Mouse (Mus musculus): ENCODE results near the gene Atp7b. TPM values are rescaled to one million over a fixed set of nuclear protein-coding genes. Genes with fewer than 3 reads are reported as not detected.

The Atp7b gene
- polyA plus RNA-seq (2012): 3.3 and 3.8 TPM in 2 replicates

GRCm38 (mm10) chr8:22059821-22060445 is at the start of gene Atp7b:
TSS of gene Atp7b (minus strand) at chr8:22060305.

GRCm38 (mm10) chr8:22060446-22060889 is 363 bp upstream of the Atp7b start, which contains the start of gene Alg11:
TSS of gene Alg11 (plus strand) at chr8:22060721.

GRCm38 (mm10) chr8:21969475-21969874 is 90.6 kb downstream of the Atp7b start, which contains the start of gene Ccdc70:
TSS of gene Ccdc70 (plus strand) at chr8:21969775.

GRCm38 (mm10) chr8:21958414-21958813 is 101.7 kb downstream of the Atp7b start, which contains the start of gene Fam90a1a:
TSS of gene Fam90a1a (plus strand) at chr8:21958714.

GRCm38 (mm10) chr8:21946462-21946861 is 113.6 kb downstream of the Atp7b start, which contains the start of gene Defb13:
TSS of gene Defb13 (plus strand) at chr8:21946762.

Other genes starting within 250 kb of the Atp7b start
- not detected in 2 replicates for gene Defb50, start 236.8 kb downstream of the Atp7b start, polyA plus RNA-seq (2012)
- not detected in 2 replicates for gene Defb2, start 220.4 kb downstream of the Atp7b start, polyA plus RNA-seq (2012)
- not detected in 2 replicates for gene Defb10, start 201.4 kb downstream of the Atp7b start, polyA plus RNA-seq (2012)
- gene Defb9, start 174.9 kb downstream of the Atp7b start, polyA plus RNA-seq (2012): not detected in 2 replicates
- not detected in 2 replicates for gene Defb11, start 153.9 kb downstream of the Atp7b start, polyA plus RNA-seq (2012)
- not detected in 2 replicates for gene Defb15, start 127.6 kb downstream of the Atp7b start, polyA plus RNA-seq (2012)
- not detected in 2 replicates for gene Defb35, start 122.0 kb downstream of the Atp7b start, polyA plus RNA-seq (2012)
- gene Defb13, start 113.5 kb downstream of the Atp7b start, polyA plus RNA-seq (2012): not detected in 2 replicates
- not detected in 2 replicates for gene Fam90a1a, start 101.6 kb downstream of the Atp7b start, polyA plus RNA-seq (2012)
- gene Ccdc70, start 90.5 kb downstream of the Atp7b start, polyA plus RNA-seq (2012): not detected in 2 replicates
- gene Alg11, start 416 bp upstream of the Atp7b start, polyA plus RNA-seq (2012): 0.33 and 0.53 TPM in 2 replicates
- gene Nek5, start 64.7 kb upstream of the Atp7b start, polyA plus RNA-seq (2012): not detected in 2 replicates
- 1.2 and 1.5 TPM in 2 replicates for gene Nek3, start 106.1 kb upstream of the Atp7b start, polyA plus RNA-seq (2012)
- gene Ckap2, start 125.5 kb upstream of the Atp7b start, polyA plus RNA-seq (2012): 6.6 and 8.3 TPM in 2 replicates
- 13.1 and 14.8 TPM in 2 replicates for gene Vps36, start 132.5 kb upstream of the Atp7b start, polyA plus RNA-seq (2012)
- 1.2 and 1.5 TPM in 2 replicates for gene Thsd1, start 167.0 kb upstream of the Atp7b start, polyA plus RNA-seq (2012)
- gene Tpte, start 223.1 kb upstream of the Atp7b start, polyA plus RNA-seq (2012): not detected in 2 replicates

All from megakaryocyte-erythroid progenitor cell, adult 5 weeks (primary cell).